ENCODE assay signal across 25 mouse cellular contexts in the genomic region with DNA sequence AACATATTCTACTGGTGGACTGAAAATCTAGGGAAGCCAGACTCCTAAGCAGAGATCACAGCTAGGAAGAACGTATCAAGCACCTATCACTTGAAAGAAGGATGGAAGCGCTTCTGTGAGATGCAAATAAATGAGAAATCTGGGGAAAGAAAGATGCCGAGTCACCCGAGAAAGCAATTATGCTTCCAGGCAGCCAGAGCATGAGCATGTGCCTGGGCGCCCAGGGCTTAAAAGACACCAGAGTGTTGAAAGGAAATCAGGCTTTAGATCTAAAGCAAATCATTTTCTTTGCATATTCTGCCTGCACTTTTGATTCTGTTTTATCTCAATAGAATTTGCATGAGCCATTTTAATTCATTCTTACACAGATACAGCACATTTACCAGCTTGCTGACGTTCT.
DNase-seq lines count a peak whose midpoint lies in the region; ATAC-seq and TF ChIP-seq lines count a peak whose summit lies in the region.
"Had no signal": no experiment of that assay in that cellular context is flagged by ENCODE, and none has a peak within 500 bp of the region (broad histone marks: within the 10 kb centered on the region; RNA-seq: fewer than 3 reads in every experiment).

No protein-coding gene starts in this region.

- H3K4me1 ChIP-seq in hindbrain, postnatal 0 days (ENCODE audit: insufficient read depth, low read length), result no peaks in the 10 kb centered on the region
- H3K4me1 ChIP-seq in hindbrain, embryonic 13.5 days (replicated peaks), result no peaks in the 10 kb centered on the region
- H3K4me1 ChIP-seq in G1E (ENCODE audit: insufficient read depth, low read depth, low read length), result peaks cover 7% of the 10 kb centered on the region; the same call in 1 of the 2 replicates
- H3K4me1 ChIP-seq in midbrain, embryonic 15.5 days, result no peaks in the 10 kb centered on the region
- H3K4me1 ChIP-seq: embryonic facial prominence, embryonic 12.5 days; heart, embryonic 15.5 days; liver, embryonic 13.5 days; neural tube, embryonic 15.5 days had no signal

- no peaks in the 10 kb centered on the region for H3K27me3 ChIP-seq in hindbrain, postnatal 0 days (ENCODE audit: insufficient read depth, low read length)
- H3K27me3 ChIP-seq in hindbrain, embryonic 13.5 days, result no peaks in the 10 kb centered on the region
- no peaks in the 10 kb centered on the region for H3K27me3 ChIP-seq in G1E (ENCODE audit: insufficient read depth, low read length)
- no peaks in the 10 kb centered on the region for H3K27me3 ChIP-seq in midbrain, embryonic 15.5 days (replicated peaks)
- H3K27me3 ChIP-seq: embryonic facial prominence, embryonic 12.5 days; heart, embryonic 15.5 days; limb, embryonic 12.5 days; liver, embryonic 13.5 days; neural tube, embryonic 15.5 days had no signal

- no peak overlapping the region for H3K4me3 ChIP-seq in hindbrain, postnatal 0 days (ENCODE audit: low read length)
- H3K4me3 ChIP-seq in hindbrain, embryonic 13.5 days, result no peak overlapping the region
- no peak overlapping the region for H3K4me3 ChIP-seq in G1E (ENCODE audit: low read depth, low read length)
- no peak overlapping the region for H3K4me3 ChIP-seq in midbrain, embryonic 15.5 days
- H3K4me3 ChIP-seq: embryonic facial prominence, embryonic 12.5 days; erythroblast, embryonic 14.5 days; heart, embryonic 15.5 days; limb, embryonic 12.5 days; liver, embryonic 13.5 days; myocyte; neural tube, embryonic 15.5 days had no signal

- WGBS in hindbrain, postnatal 0 days, result 45% methylated on average over 6 of the region's 6 CpGs
- WGBS in hindbrain, embryonic 13.5 days, result 59% methylated on average over 6 of the region's 6 CpGs
- WGBS in midbrain, embryonic 15.5 days, result 33% methylated on average over 6 of the region's 6 CpGs

- no peaks in the 10 kb centered on the region for H3K36me3 ChIP-seq in hindbrain, postnatal 0 days (ENCODE audit: insufficient read depth, low read length)
- no peaks in the 10 kb centered on the region for H3K36me3 ChIP-seq in hindbrain, embryonic 13.5 days
- no peaks in the 10 kb centered on the region for H3K36me3 ChIP-seq in G1E (replicated peaks)
- no peaks in the 10 kb centered on the region for H3K36me3 ChIP-seq in midbrain, embryonic 15.5 days (replicated peaks)
- H3K36me3 ChIP-seq: embryonic facial prominence, embryonic 12.5 days; heart, embryonic 15.5 days; limb, embryonic 12.5 days; liver, embryonic 13.5 days; neural tube, embryonic 15.5 days had no signal

- H3K27ac ChIP-seq in hindbrain, postnatal 0 days, result no peak overlapping the region
- H3K27ac ChIP-seq in hindbrain, embryonic 13.5 days, result no peak overlapping the region
- H3K27ac ChIP-seq in midbrain, embryonic 15.5 days, result no peak overlapping the region
- H3K27ac ChIP-seq: embryonic facial prominence, embryonic 12.5 days; heart, embryonic 15.5 days; limb, embryonic 12.5 days; liver, embryonic 13.5 days; neural tube, embryonic 15.5 days had no signal

- TF ChIP-seq CTCF in hindbrain, postnatal 0 days (IDR thresholded peaks at IDR 0.05; ENCODE audit: low read depth), result no peak
- no peak for TF ChIP-seq CTCF in G1E (IDR thresholded peaks at IDR 0.05; ENCODE audit: low read depth, low read length)

- DNase-seq in embryo, embryonic 11 days, result peak; percentile 12
- DNase-seq in embryo, embryonic 10 days (ENCODE audit: low spot score), result no peak
- peak; percentile 20 for DNase-seq in hindbrain, postnatal 0 days (ENCODE audit: low spot score)
- no peak for DNase-seq in G1E (ENCODE audit: low spot score)
- no peak for DNase-seq in urinary bladder, postnatal 36 days (ENCODE audit: low spot score in 2 of 2)
- DNase-seq in thymus, postnatal 10 days (ENCODE audit: low spot score in 2 of 2), result no peak
- DNase-seq: adrenal gland, postnatal 36 days; cerebellum, adult 8-10 months; gastrocnemius, postnatal 36 days; heart, postnatal 4 days; kidney, adult 8-10 months; kidney, postnatal 14 days; layer of hippocampus, adult 9-11 months; liver, embryonic 13.5 days; lung, postnatal 36 days; thymus, postnatal 36 days had no signal

- no peak overlapping the region for H3K9ac ChIP-seq in hindbrain, postnatal 0 days (replicated peaks; ENCODE audit: low read length)
- no peak overlapping the region for H3K9ac ChIP-seq in hindbrain, embryonic 13.5 days
- H3K9ac ChIP-seq in midbrain, embryonic 15.5 days, result no peak overlapping the region
- H3K9ac ChIP-seq: embryonic facial prominence, embryonic 12.5 days; heart, embryonic 15.5 days; limb, embryonic 12.5 days; liver, embryonic 13.5 days; lung, embryonic 14.5 days; neural tube, embryonic 15.5 days had no signal

- no peaks in the 10 kb centered on the region for H3K9me3 ChIP-seq in hindbrain, postnatal 0 days (ENCODE audit: low read length)
- H3K9me3 ChIP-seq in hindbrain, embryonic 13.5 days, result no peaks in the 10 kb centered on the region
- no peaks in the 10 kb centered on the region for H3K9me3 ChIP-seq in G1E (replicated peaks)
- no peaks in the 10 kb centered on the region for H3K9me3 ChIP-seq in midbrain, embryonic 15.5 days
- H3K9me3 ChIP-seq: embryonic facial prominence, embryonic 12.5 days; heart, embryonic 15.5 days; limb, embryonic 12.5 days; liver, embryonic 13.5 days; neural tube, embryonic 15.5 days had no signal

- no peak for ATAC-seq in hindbrain, postnatal 0 days
- no peak for ATAC-seq in hindbrain, embryonic 13.5 days (ENCODE audit: low FRiP score)
- peak; percentile 22; the same call in 1 of the 2 replicates for ATAC-seq in G1E (ENCODE audit: extremely low read depth, insufficient number of reproducible peaks, low FRiP score, poor library complexity, severe bottlenecking)
- ATAC-seq in midbrain, embryonic 15.5 days (replicated peaks), result peak; percentile 78

- H3K4me2 ChIP-seq in hindbrain, postnatal 0 days (ENCODE audit: low read depth, low read length), result no peak overlapping the region
- no peak overlapping the region for H3K4me2 ChIP-seq in hindbrain, embryonic 13.5 days
- no peak overlapping the region for H3K4me2 ChIP-seq in midbrain, embryonic 15.5 days
- H3K4me2 ChIP-seq: embryonic facial prominence, embryonic 12.5 days; heart, embryonic 15.5 days; limb, embryonic 12.5 days; liver, embryonic 13.5 days; lung, embryonic 14.5 days; neural tube, embryonic 15.5 days had no signal

Comparison
In these comparisons a context has a peak if more than half of its experiments do, and no peak if none do; other contexts are left out.
1. DNase-seq: peak in embryo, embryonic 11 days (single experiment) and hindbrain, postnatal 0 days (single experiment); none in embryo, embryonic 10 days (single experiment), G1E (single experiment), urinary bladder, postnatal 36 days (0 of 2) and thymus, postnatal 10 days (0 of 2).
2. ATAC-seq: peak in G1E (single experiment) and midbrain, embryonic 15.5 days (single experiment); none in hindbrain, postnatal 0 days (single experiment) and hindbrain, embryonic 13.5 days (single experiment).